Mouse (Mus musculus): ENCODE measurements at regions not wholly inside any gene's neighbourhood (a gene's known extent, or its start where the extent isn't known, plus 50 kb on each side); places are given as distances from the start of the nearest gene placed in this dataset.

DNA sequence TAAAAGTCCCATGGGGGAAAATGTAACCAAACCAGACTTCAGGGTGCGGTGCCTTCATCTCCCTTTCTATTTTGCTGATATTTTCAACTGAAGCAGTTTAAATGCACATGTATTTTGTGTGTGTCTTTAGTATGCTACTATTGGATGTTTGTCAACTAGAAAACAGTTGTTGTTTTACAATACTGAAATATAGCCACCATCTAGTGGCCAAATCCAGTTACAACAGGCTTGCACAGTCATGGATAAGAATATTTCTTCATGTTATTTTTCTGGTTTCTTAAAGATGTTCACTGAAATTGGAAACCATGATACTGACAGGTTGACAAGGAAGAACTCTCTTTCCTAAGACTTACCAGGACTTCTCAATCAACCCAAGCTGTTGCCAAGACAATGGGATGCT lies 400.1 kb upstream of the Dppa4 start:
- TF ChIP-seq CTCF (IDR thresholded peaks at IDR 0.05; ENCODE audit: extremely low read depth, insufficient read depth, low read length): no peak
- Histone ChIP-seq H3K4me3 (ENCODE audit: insufficient read depth, low read length) (no peak overlapping the region), H3K27ac (ENCODE audit: insufficient read depth, low read length) (no peak overlapping the region), H3K4me1 (ENCODE audit: control insufficient read depth, insufficient read depth, low read length) (no peaks in the 10 kb centered on the region)

- Histone ChIP-seq H3K27ac (ENCODE audit: insufficient read depth, low read length) (no peak overlapping the region), H3K4me3 (ENCODE audit: insufficient read depth, low read length) (no peak overlapping the region), H3K4me1 (ENCODE audit: control insufficient read depth, insufficient read depth, low read length) (no peaks in the 10 kb centered on the region)
- TF ChIP-seq POLR2A (IDR thresholded peaks at IDR 0.05; ENCODE audit: extremely low read depth, insufficient read depth, low read length): no peak
- TF ChIP-seq CTCF (IDR thresholded peaks at IDR 0.05; ENCODE audit: extremely low read depth, insufficient read depth, low read length): no peak
Measured at GRCm38 (mm10) chr16:47887019-47887418, 396.5 kb upstream of the Dppa4 start.

GRCm38 (mm10) chr16:47900785-47901184 lies 382.7 kb upstream of the Dppa4 start:
- no peak for TF ChIP-seq CTCF (IDR thresholded peaks at IDR 0.05; ENCODE audit: extremely low read depth, insufficient read depth, low read length)
- TF ChIP-seq POLR2A (IDR thresholded peaks at IDR 0.05; ENCODE audit: extremely low read depth, insufficient read depth, low read length): no peak
- no peak overlapping the region for H3K4me3 ChIP-seq (ENCODE audit: insufficient read depth, low read length)

GRCm38 (mm10) chr16:47938000-47938399 lies 345.5 kb upstream of the Dppa4 start:
- no peak overlapping the region for H3K4me3 ChIP-seq (ENCODE audit: insufficient read depth, low read length)
- no peaks in the 10 kb centered on the region for H3K4me1 ChIP-seq (ENCODE audit: control insufficient read depth, insufficient read depth, low read length)
- no peak for TF ChIP-seq POLR2A (IDR thresholded peaks at IDR 0.05; ENCODE audit: extremely low read depth, insufficient read depth, low read length)
- no peak overlapping the region for H3K27ac ChIP-seq (ENCODE audit: insufficient read depth, low read length)

More at GRCm38 (mm10) chr16:47900785-47901184, 382.7 kb upstream of the Dppa4 start:
- Histone ChIP-seq H3K27ac (ENCODE audit: insufficient read depth, low read length) (no peak overlapping the region), H3K4me1 (ENCODE audit: control insufficient read depth, insufficient read depth, low read length) (no peaks in the 10 kb centered on the region)

All from cortical plate, adult 2 months (tissue).